Mouse (Mus musculus) heart, embryonic 14.5 days (tissue): ENCODE measurements around the gene Fcmr. TPM values are rescaled to one million over a fixed set of nuclear protein-coding genes. Genes with fewer than 3 reads are reported as not detected.

Source experiments
- ATAC-seq: fragments of 200-750 bp; cut with Nextera tagmentation; 2 replicates; pipeline ENCODE4 v1.8.0; 2017; ENCODE audit warnings: low read depth, moderate TSS enrichment; ENCODE audit not compliant: insufficient number of reproducible peaks, insufficient read depth, low FRiP score
- H3K27ac ChIP-seq, 2 experiments: fragments of 200-500 bp in 1 of 2; fragments of 300-500 bp in 1 of 2; sonication (generic) in 1 of 2; replicated peaks in 1 of 2; 2 replicates each; pipeline ENCODE4 v1.5.1; 2012 to 2014; ENCODE audit warnings: low read depth in 2 of 2, low read length in 2 of 2, control low read depth in 1 of 2, mild to moderate bottlenecking in 1 of 2, mixed read lengths in 1 of 2; ENCODE audit not compliant: control insufficient read depth in 1 of 2, insufficient read depth in 1 of 2
- H3K27me3 ChIP-seq: fragments of 300-500 bp; sonication (generic); 2 replicates; pipeline ENCODE4 v1.6.1; 2014; ENCODE audit warnings: mild to moderate bottlenecking, low read length, control low read depth; ENCODE audit not compliant: control insufficient read depth, insufficient read depth
- H3K36me3 ChIP-seq: fragments of 300-500 bp; sonication (generic); 2 replicates; pipeline ENCODE4 v1.6.1; 2014; ENCODE audit warnings: mild to moderate bottlenecking, control low read depth, low read length, mixed read lengths; ENCODE audit not compliant: control insufficient read depth, insufficient read depth
- H3K4me1 ChIP-seq, 2 experiments: fragments of 200-500 bp in 1 of 2; fragments of 300-500 bp in 1 of 2; sonication (generic) in 1 of 2; 2 replicates each; pipeline ENCODE4 v1.6.1; 2012 to 2014; ENCODE audit warnings: low read length in 2 of 2, control low read depth in 1 of 2, mixed read lengths in 1 of 2; ENCODE audit not compliant: control insufficient read depth in 2 of 2, insufficient read depth in 2 of 2
- H3K4me2 ChIP-seq: fragments of 300-500 bp; sonication (generic); 2 replicates; pipeline ENCODE4 v1.6.1; 2014; ENCODE audit warnings: mild to moderate bottlenecking, low read length
- H3K4me3 ChIP-seq, 2 experiments: fragments of 200-500 bp in 1 of 2; fragments of 300-500 bp in 1 of 2; sonication (generic) in 1 of 2; 2 replicates each; pipeline ENCODE4 v1.5.1; 2012 to 2014; ENCODE audit warnings: low read length in 2 of 2, mild to moderate bottlenecking in 2 of 2, control low read depth in 1 of 2, low read depth in 1 of 2, moderate library complexity in 1 of 2; ENCODE audit not compliant: control insufficient read depth in 1 of 2, insufficient read depth in 1 of 2
- H3K9ac ChIP-seq: fragments of 300-500 bp; sonication (generic); 2 replicates; pipeline ENCODE4 v1.6.1; 2014; ENCODE audit warnings: mild to moderate bottlenecking, low read length
- H3K9me3 ChIP-seq: fragments of 300-500 bp; sonication (generic); 2 replicates; pipeline ENCODE4 v1.6.1; 2016; ENCODE audit warnings: low read length, control low read depth; ENCODE audit not compliant: control insufficient read depth
- WGBS: fragments of 180-500 bp; shearing (Covaris S2); extraction: QIAGEN DNeasy Blood & Tissue Kit; methylation state at CpG from one replicate; pipeline ENCODE4 v1.1.7; 2014; 5-methylcytosine and 5-hydroxymethylcytosine counted together
- polyA plus RNA-seq: library from polyadenylated mRNA; unstranded; fragments of >200 nt; fragmentation: Nextera tagmentation; extraction: Ambion mirVana; gene quantifications from 2 replicates; pipeline ENCODE4 v1.2.1, GENCODE M21; 2014

Fcmr gene
- polyA plus RNA-seq, 1 experiment from 2014 or later: 4.4 TPM

GRCm38 (mm10) chr1:130887354-130887753, 21.9 kb downstream of the Fcmr start, which contains the start of gene Il24:
Gene Il24, minus strand, starts transcription at chr1:130887454.
- H3K9me3 ChIP-seq: no peaks in the 10 kb centered on the region
- H3K36me3 ChIP-seq: no peaks in the 10 kb centered on the region
- no peak within 1 kb of the TSS for H3K4me3 ChIP-seq
- no peak for ATAC-seq
- H3K4me1 ChIP-seq: no peaks in the 10 kb centered on the region
- H3K4me2 ChIP-seq: no peak within 1 kb of the TSS
- no peak within 1 kb of the TSS for H3K27ac ChIP-seq
- H3K9ac ChIP-seq: no peak within 1 kb of the TSS
- peaks cover 9% of the 10 kb centered on the region; the same call in 1 of the 2 replicates for H3K27me3 ChIP-seq

GRCm38 (mm10) chr1:130892446-130892845, 27.0 kb downstream of the Fcmr start:
- no peak overlapping the region for H3K4me2 ChIP-seq
- H3K27ac ChIP-seq: no peak overlapping the region
- 0 out of 2 replicates have a peak, but pooled peaks cover 5% of the 10 kb centered on the region for H3K27me3 ChIP-seq
- no peaks in the 10 kb centered on the region for H3K9me3 ChIP-seq
- no peak for ATAC-seq
- no peaks in the 10 kb centered on the region for H3K4me1 ChIP-seq
- H3K4me3 ChIP-seq: no peak overlapping the region
- no peak overlapping the region for H3K9ac ChIP-seq
- no peaks in the 10 kb centered on the region for H3K36me3 ChIP-seq
- 71% methylated on average over 1 of the region's 1 CpGs for WGBS

- ATAC-seq: no peak
- no peaks in the 10 kb centered on the region for H3K27me3 ChIP-seq
Observed at GRCm38 (mm10) chr1:130893329-130894040, 28.0 kb downstream of the Fcmr start.

GRCm38 (mm10) chr1:130894468-130894867, 29.0 kb downstream of the Fcmr start:
- H3K27me3 ChIP-seq: no peaks in the 10 kb centered on the region
- no peaks in the 10 kb centered on the region for H3K36me3 ChIP-seq
- no peak for ATAC-seq
- H3K9me3 ChIP-seq: no peaks in the 10 kb centered on the region
- no peak overlapping the region for H3K27ac ChIP-seq
- H3K4me3 ChIP-seq: no peak overlapping the region
- no peak overlapping the region for H3K9ac ChIP-seq
- H3K4me1 ChIP-seq: no peaks in the 10 kb centered on the region
- WGBS: 32% methylated on average over 6 of the region's 6 CpGs
- H3K4me2 ChIP-seq: no peak overlapping the region

More at GRCm38 (mm10) chr1:130893329-130894040, 28.0 kb downstream of the Fcmr start:
- no peak overlapping the region for H3K4me2 ChIP-seq
- 79% methylated on average over 9 of the region's 9 CpGs for WGBS
- H3K4me1 ChIP-seq: no peaks in the 10 kb centered on the region
- no peak overlapping the region for H3K27ac ChIP-seq
- H3K36me3 ChIP-seq: no peaks in the 10 kb centered on the region
- no peak overlapping the region for H3K4me3 ChIP-seq
- H3K9me3 ChIP-seq: no peaks in the 10 kb centered on the region
- no peak overlapping the region for H3K9ac ChIP-seq

- H3K4me2 ChIP-seq: no peak overlapping the region
- no peaks in the 10 kb centered on the region for H3K36me3 ChIP-seq
- H3K4me3 ChIP-seq: no peak overlapping the region
- ATAC-seq: no peak
- no peak overlapping the region for H3K9ac ChIP-seq
- no peaks in the 10 kb centered on the region for H3K4me1 ChIP-seq
- no peak overlapping the region for H3K27ac ChIP-seq
- no peaks in the 10 kb centered on the region for H3K9me3 ChIP-seq
- no peaks in the 10 kb centered on the region for H3K27me3 ChIP-seq
- 51% methylated on average over 7 of the region's 7 CpGs for WGBS
Observed at GRCm38 (mm10) chr1:130902505-130902904, 37.0 kb downstream of the Fcmr start.

GRCm38 (mm10) chr1:130911401-130912010, 46.0 kb downstream of the Fcmr start, which contains the start of gene Il20:
Gene Il20, minus strand, starts transcription at chr1:130911451.
- Histone ChIP-seq H3K27ac (no peak within 1 kb of the TSS), H3K36me3 (no peaks in the 10 kb centered on the region), H3K4me1 (no peaks in the 10 kb centered on the region), H3K4me3 (no peak within 1 kb of the TSS), H3K27me3 (no peaks in the 10 kb centered on the region), H3K4me2 (no peak within 1 kb of the TSS), H3K9me3 (no peaks in the 10 kb centered on the region), H3K9ac (no peak within 1 kb of the TSS)
- no peak for ATAC-seq
- 84% methylated on average over 12 of the region's 12 CpGs for WGBS

GRCm38 (mm10) chr1:130918323-130918980, 53.0 kb downstream of the Fcmr start:
- Histone ChIP-seq H3K9me3 (no peaks in the 10 kb centered on the region), H3K4me3 (no peak overlapping the region), H3K27me3 (no peaks in the 10 kb centered on the region), H3K4me1 (no peaks in the 10 kb centered on the region), H3K9ac (no peak overlapping the region), H3K4me2 (no peak overlapping the region), H3K27ac (no peak overlapping the region), H3K36me3 (no peaks in the 10 kb centered on the region)
- ATAC-seq: no peak
- WGBS: 20% methylated on average over 1 of the region's 1 CpGs
